Mouse (Mus musculus) liver, embryonic 14.5 days (tissue): ENCODE results near the gene Sin3b.
"Not testable (repeated sequence)": the region's sequence is repeated elsewhere in the genome, so short reads cannot be mapped to it uniquely, and the experiment has no call there.

ENCODE experiments used
- CTCF ChIP-seq: IDR thresholded peaks from 2 replicates; pipeline ENCODE4 v1.5.1; 2016; ENCODE audit warnings: antibody characterized with exemption, low read depth, control low read depth
- EP300 ChIP-seq: IDR thresholded peaks from 2 replicates; pipeline ENCODE4 v1.6.1; 2016; ENCODE audit warnings: antibody characterized with exemption, low read depth

- TF ChIP-seq CTCF, EP300: not testable (repeated sequence)
Observed at GRCm38 (mm10) chr8:72676844-72677243, 46.2 kb upstream of the Sin3b start.
